9 mouse cellular contexts compared by ENCODE assay signal in genomic region chr10:13968989-13969388, GRCm38 (mm10). TPM values are rescaled to one million over a fixed set of nuclear protein-coding genes. Genes with fewer than 3 reads are reported as not detected.
A peak's percentile ranks its signal among the peaks of the same experiment; 100 is the strongest.
DNase-seq lines count a peak whose midpoint lies in the region; ATAC-seq and TF ChIP-seq lines count a peak whose summit lies in the region.
"Had no signal": no experiment of that assay in that cellular context is flagged by ENCODE, and none has a peak within 500 bp of the region (broad histone marks: within the 10 kb centered on the region; RNA-seq: fewer than 3 reads in every experiment).

No protein-coding gene starts in this region.

- TF ChIP-seq CTCF in liver, embryonic 14.5 days (IDR thresholded peaks at IDR 0.05; ENCODE audit: low read depth): peak; percentile 40; the same call in 1 of the 2 replicates

- no peak for ATAC-seq in CD4-positive, CD25-positive, alpha-beta regulatory T cell, adult 4 months
- ATAC-seq in liver, embryonic 14.5 days (ENCODE audit: insufficient read depth): no peak
- no peak for ATAC-seq in embryonic facial prominence, embryonic 11.5 days (replicated peaks; ENCODE audit: insufficient number of reproducible peaks, low FRiP score, low TSS enrichment, low read depth)
- ATAC-seq in frontal cortex, adult (ENCODE audit: low TSS enrichment): no peak

- H3K9me3 ChIP-seq in liver, embryonic 14.5 days (ENCODE audit: control insufficient read depth, low read length): no peaks in the 10 kb centered on the region
- no peaks in the 10 kb centered on the region for H3K9me3 ChIP-seq in embryonic facial prominence, embryonic 11.5 days (replicated peaks; ENCODE audit: control insufficient read depth, low read length)
- H3K9me3 ChIP-seq: limb, embryonic 15.5 days had no signal

- H3K4me2 ChIP-seq in liver, embryonic 14.5 days (ENCODE audit: low read depth): no peak overlapping the region
- no peak overlapping the region for H3K4me2 ChIP-seq in embryonic facial prominence, embryonic 11.5 days (ENCODE audit: low read depth, low read length)

- no peaks in the 10 kb centered on the region for H3K4me1 ChIP-seq in liver, embryonic 14.5 days (replicated peaks; ENCODE audit: control insufficient read depth in 2 of 2, insufficient read depth in 2 of 2, low read length in 1 of 2)
- H3K4me1 ChIP-seq in embryonic facial prominence, embryonic 11.5 days (ENCODE audit: control insufficient read depth, insufficient read depth, low read length): peaks cover 4% of the 10 kb centered on the region; the same call in 1 of the 2 replicates

- no peak for TF ChIP-seq EP300 in liver, embryonic 14.5 days (IDR thresholded peaks at IDR 0.05; ENCODE audit: low read depth)

- no peak overlapping the region for H3K4me3 ChIP-seq in liver, embryonic 14.5 days (ENCODE audit: insufficient read depth in 1 of 2, low read depth in 2 of 2, low read length in 2 of 2)
- no peak overlapping the region for H3K4me3 ChIP-seq in embryonic facial prominence, embryonic 11.5 days (ENCODE audit: low read depth, low read length)

- peaks cover 48% of the 10 kb centered on the region for H3K27me3 ChIP-seq in liver, embryonic 14.5 days (ENCODE audit: control insufficient read depth, insufficient read depth, low read length)
- H3K27me3 ChIP-seq in embryonic facial prominence, embryonic 11.5 days (ENCODE audit: control insufficient read depth, insufficient read depth, low read length): no peaks in the 10 kb centered on the region
- H3K27me3 ChIP-seq: limb, embryonic 15.5 days had no signal

- no peak overlapping the region for H3K27ac ChIP-seq in liver, embryonic 14.5 days
- H3K27ac ChIP-seq in embryonic facial prominence, embryonic 11.5 days (replicated peaks; ENCODE audit: low read depth, low read length): no peak overlapping the region
- H3K27ac ChIP-seq: limb, embryonic 15.5 days had no signal

- H3K36me3 ChIP-seq in liver, embryonic 14.5 days (replicated peaks; ENCODE audit: control insufficient read depth, insufficient read depth, low read depth): no peaks in the 10 kb centered on the region
- H3K36me3 ChIP-seq in embryonic facial prominence, embryonic 11.5 days (replicated peaks; ENCODE audit: control insufficient read depth, insufficient read depth, low read depth, low read length): no peaks in the 10 kb centered on the region
- H3K36me3 ChIP-seq: limb, embryonic 15.5 days had no signal

- DNase-seq in CD4-positive, CD25-positive, alpha-beta regulatory T cell, adult 2 months (ENCODE audit: low read depth, low spot score): peak; percentile 69
- no peak for DNase-seq in liver, embryonic 14.5 days (ENCODE audit: low read depth in 3 of 3, low spot score in 3 of 3)
- no peak for DNase-seq in liver
- DNase-seq in embryonic facial prominence, embryonic 11.5 days (ENCODE audit: low spot score): peak; percentile 78
- peak; percentile 39 for DNase-seq in lung, postnatal 14 days
- no peak for DNase-seq in ovary, postnatal 36 days (ENCODE audit: low spot score)

- 26% methylated on average over 8 of the region's 8 CpGs for WGBS in liver, embryonic 14.5 days (ENCODE audit: insufficient replicate concordance)
- 17% methylated on average over 8 of the region's 8 CpGs for WGBS in embryonic facial prominence, embryonic 11.5 days

- H3K9ac ChIP-seq in liver, embryonic 14.5 days (replicated peaks): no peak overlapping the region
- no peak overlapping the region for H3K9ac ChIP-seq in embryonic facial prominence, embryonic 11.5 days (replicated peaks; ENCODE audit: low read length)
- H3K9ac ChIP-seq: limb, embryonic 15.5 days had no signal

RNA-seq across cellular contexts. Expression of gene Hivep2, which starts 3.1 kb away (rescaled TPM):
- 10 to 100 TPM; 20.2 to 20.7 TPM for polyA plus RNA-seq in CD4-positive, CD25-positive, alpha-beta regulatory T cell, adult 4 months (2017; shearing (Covaris generic))
- polyA plus RNA-seq in liver, embryonic 14.5 days (2012; rRNA removed): 0.25 and 0.33 TPM in 2 replicates
- 0.32 and 0.48 TPM in 2 replicates for polyA plus RNA-seq in liver, embryonic 14.5 days (2014; fragmentation: Nextera tagmentation; extraction: Ambion mirVana)
- polyA plus RNA-seq in embryonic facial prominence, embryonic 11.5 days (2014; fragmentation: Nextera tagmentation; extraction: Ambion mirVana): 4.4 and 5.1 TPM in 2 replicates

Comparison
In these comparisons a context has a peak if more than half of its experiments do, and no peak if none do; other contexts are left out.
1. DNase-seq: peak in CD4-positive, CD25-positive, alpha-beta regulatory T cell, adult 2 months (single experiment), embryonic facial prominence, embryonic 11.5 days (single experiment) and lung, postnatal 14 days (single experiment); none in liver, embryonic 14.5 days (0 of 3), liver (single experiment) and ovary, postnatal 36 days (single experiment).